Mouse (Mus musculus): ENCODE measurements around the gene Recql. TPM values are rescaled to one million over a fixed set of nuclear protein-coding genes. Genes with fewer than 3 reads are reported as not detected.
A peak's percentile ranks its signal among the peaks of the same experiment; 100 is the strongest.
"Not testable (repeated sequence)": the region's sequence is repeated elsewhere in the genome, so short reads cannot be mapped to it uniquely, and the experiment has no call there.

The Recql gene
- total RNA-seq, 2 experiments from 2014 or later: 19.9 to 27.6 TPM

GRCm38 (mm10) chr6:142366473-142367018, 20.3 kb downstream of the Recql start:
- no peak for DNase-seq (ENCODE audit: extremely low spot score in 1 of 2, low spot score in 1 of 2)

GRCm38 (mm10) chr6:142365742-142366472, 21.0 kb downstream of the Recql start:
- DNase-seq (ENCODE audit: extremely low spot score in 1 of 2, low spot score in 1 of 2): no peak

GRCm38 (mm10) chr6:142363019-142363576, 23.8 kb downstream of the Recql start:
- DNase-seq (ENCODE audit: extremely low spot score in 1 of 2, low spot score in 1 of 2): no peak

- no peak for DNase-seq (ENCODE audit: extremely low spot score in 1 of 2, low spot score in 1 of 2)
These were observed 24.9 kb downstream of the Recql start for GRCm38 (mm10) chr6:142362036-142362435.

GRCm38 (mm10) chr6:142357106-142357505, 29.8 kb downstream of the Recql start:
- DNase-seq (ENCODE audit: extremely low spot score in 1 of 2, low spot score in 1 of 2): no peak

- not testable (repeated sequence) for DNase-seq (ENCODE audit: extremely low spot score in 1 of 2, low spot score in 1 of 2)
These were observed 34.8 kb downstream of the Recql start for GRCm38 (mm10) chr6:142352099-142352498.

GRCm38 (mm10) chr6:142347431-142348385, 39.2 kb downstream of the Recql start:
- no peak for DNase-seq (ENCODE audit: extremely low spot score in 1 of 2, low spot score in 1 of 2)

GRCm38 (mm10) chr6:142346181-142347110, 40.4 kb downstream of the Recql start:
- no peak for DNase-seq (ENCODE audit: extremely low spot score in 1 of 2, low spot score in 1 of 2)

- DNase-seq (ENCODE audit: extremely low spot score in 1 of 2, low spot score in 1 of 2): peak; percentile 74 to 79
These were observed 41.3 kb downstream of the Recql start, which contains the start of gene Pyroxd1 for GRCm38 (mm10) chr6:142345440-142346038. Pyroxd1 (plus strand) TSS chr6:142345654.

- peak; percentile 28 to 60 for DNase-seq (ENCODE audit: extremely low spot score in 1 of 2, low spot score in 1 of 2)
These were observed 43.3 kb downstream of the Recql start for GRCm38 (mm10) chr6:142343561-142343960.

- no peak for DNase-seq (ENCODE audit: extremely low spot score in 1 of 2, low spot score in 1 of 2)
These were observed 47.3 kb downstream of the Recql start for GRCm38 (mm10) chr6:142339576-142339975.

GRCm38 (mm10) chr6:142338961-142339360, 47.9 kb downstream of the Recql start:
- no peak for DNase-seq (ENCODE audit: extremely low spot score in 1 of 2, low spot score in 1 of 2)

GRCm38 (mm10) chr6:142329201-142329600, 57.7 kb downstream of the Recql start:
- DNase-seq (ENCODE audit: extremely low spot score in 1 of 2, low spot score in 1 of 2): no peak

- DNase-seq (ENCODE audit: extremely low spot score in 1 of 2, low spot score in 1 of 2): no peak
These were observed 60.3 kb downstream of the Recql start for GRCm38 (mm10) chr6:142326598-142326997.

GRCm38 (mm10) chr6:142322881-142323280, 64.0 kb downstream of the Recql start, which contains the start of gene Slco1a5:
Slco1a5 (minus strand) TSS chr6:142322981.
- no peak for DNase-seq (ENCODE audit: extremely low spot score in 1 of 2, low spot score in 1 of 2)

- no peak for DNase-seq (ENCODE audit: extremely low spot score in 1 of 2, low spot score in 1 of 2)
These were observed 69.8 kb downstream of the Recql start for GRCm38 (mm10) chr6:142317106-142317505.

- DNase-seq (ENCODE audit: extremely low spot score in 1 of 2, low spot score in 1 of 2): no peak
These were observed 72.6 kb downstream of the Recql start for GRCm38 (mm10) chr6:142314285-142314684.

GRCm38 (mm10) chr6:142305076-142305475, 81.8 kb downstream of the Recql start:
- DNase-seq (ENCODE audit: extremely low spot score in 1 of 2, low spot score in 1 of 2): no peak
